Mouse (Mus musculus) forebrain, embryonic 11.5 days (tissue): ENCODE results near the gene Lgals9. TPM values are rescaled to one million over a fixed set of nuclear protein-coding genes. Genes with fewer than 3 reads are reported as not detected.

Source experiments
- ATAC-seq: fragments of 200-750 bp; cut with Nextera tagmentation; replicated peaks from 2 replicates; pipeline ENCODE4 v1.8.0; 2017; ENCODE audit warnings: moderate TSS enrichment; ENCODE audit not compliant: low FRiP score
- DNase-seq: peaks from one replicate; pipeline ENCODE4 v3.0.0-alpha.2; 2017; ENCODE audit warnings: low spot score
- H3K27ac ChIP-seq: fragments of 300-500 bp; sonication (generic); 2 replicates; pipeline ENCODE4 v1.5.1; 2014; ENCODE audit warnings: low read depth, low read length
- H3K27me3 ChIP-seq: fragments of 300-500 bp; sonication (generic); 2 replicates; pipeline ENCODE4 v1.6.1; 2014; ENCODE audit warnings: mild to moderate bottlenecking, low read length, mixed read lengths; ENCODE audit not compliant: control insufficient read depth, insufficient read depth
- H3K36me3 ChIP-seq: fragments of 300-500 bp; sonication (generic); 2 replicates; pipeline ENCODE4 v1.6.1; 2014; ENCODE audit warnings: mild to moderate bottlenecking, low read length, moderate library complexity, mixed read lengths; ENCODE audit not compliant: control insufficient read depth, insufficient read depth
- H3K4me1 ChIP-seq: fragments of 300-500 bp; sonication (generic); replicated peaks from 2 replicates; pipeline ENCODE4 v1.6.1; 2014; ENCODE audit warnings: low read length, mixed read lengths; ENCODE audit not compliant: control insufficient read depth, insufficient read depth
- H3K4me2 ChIP-seq: fragments of 300-500 bp; sonication (generic); 2 replicates; pipeline ENCODE4 v1.6.1; 2014; ENCODE audit warnings: low read depth, mild to moderate bottlenecking, low read length, moderate library complexity, mixed read lengths; ENCODE audit not compliant: severe bottlenecking
- H3K4me3 ChIP-seq: fragments of 300-500 bp; sonication (generic); 2 replicates; pipeline ENCODE4 v1.5.1; 2014; ENCODE audit warnings: low read depth, low read length
- H3K9ac ChIP-seq: fragments of 300-500 bp; sonication (generic); 2 replicates; pipeline ENCODE4 v1.6.1; 2014; ENCODE audit warnings: low read length
- H3K9me3 ChIP-seq: fragments of 300-500 bp; sonication (generic); 2 replicates; pipeline ENCODE4 v1.6.1; 2016; ENCODE audit warnings: low read length, mixed read lengths; ENCODE audit not compliant: control insufficient read depth
- WGBS: fragments of 180-500 bp; shearing (Covaris S2); extraction: QIAGEN DNeasy Blood & Tissue Kit; methylation state at CpG from one replicate; pipeline ENCODE4 v1.1.7; 2014; 5-methylcytosine and 5-hydroxymethylcytosine counted together
- polyA plus RNA-seq: library from polyadenylated mRNA; unstranded; fragments of >200 nt; fragmentation: Nextera tagmentation; extraction: Ambion mirVana; gene quantifications from 2 replicates; pipeline ENCODE4 v1.2.1, GENCODE M21; 2014

Lgals9 gene
- polyA plus RNA-seq, 1 experiment from 2014 or later: 3.7 TPM

DNA sequence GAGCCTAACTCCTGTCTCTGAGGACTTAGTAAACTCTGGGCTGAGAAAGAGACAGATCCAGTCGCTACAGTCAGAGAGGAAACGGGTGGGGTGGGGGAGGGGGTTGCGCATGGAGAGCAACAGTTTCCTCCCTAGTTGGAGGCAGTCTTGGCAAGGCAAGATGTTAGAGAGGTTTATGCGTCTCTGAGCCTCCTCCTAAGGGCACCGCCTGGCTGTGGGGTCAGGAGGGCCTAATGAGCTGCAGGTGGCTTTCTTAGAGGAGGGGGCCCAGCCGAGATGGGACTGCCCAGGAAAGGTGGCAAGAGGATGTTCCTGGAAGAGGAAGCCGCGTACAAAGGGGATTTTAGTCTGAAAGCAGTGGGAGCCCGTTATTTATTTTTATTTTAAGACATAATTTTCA, 60.6 kb downstream of the Lgals9 start:
- H3K36me3 ChIP-seq: no peaks in the 10 kb centered on the region
- DNase-seq: peak; percentile 57
- no peak overlapping the region for H3K27ac ChIP-seq
- peaks cover 2% of the 10 kb centered on the region for H3K4me1 ChIP-seq
- H3K27me3 ChIP-seq: peaks cover 34% of the 10 kb centered on the region
- ATAC-seq: no peak
- H3K9me3 ChIP-seq: no peaks in the 10 kb centered on the region
- H3K4me2 ChIP-seq: no peak overlapping the region
- 7% methylated on average over 9 of the region's 9 CpGs for WGBS
- no peak overlapping the region for H3K4me3 ChIP-seq
- H3K9ac ChIP-seq: no peak overlapping the region

DNA sequence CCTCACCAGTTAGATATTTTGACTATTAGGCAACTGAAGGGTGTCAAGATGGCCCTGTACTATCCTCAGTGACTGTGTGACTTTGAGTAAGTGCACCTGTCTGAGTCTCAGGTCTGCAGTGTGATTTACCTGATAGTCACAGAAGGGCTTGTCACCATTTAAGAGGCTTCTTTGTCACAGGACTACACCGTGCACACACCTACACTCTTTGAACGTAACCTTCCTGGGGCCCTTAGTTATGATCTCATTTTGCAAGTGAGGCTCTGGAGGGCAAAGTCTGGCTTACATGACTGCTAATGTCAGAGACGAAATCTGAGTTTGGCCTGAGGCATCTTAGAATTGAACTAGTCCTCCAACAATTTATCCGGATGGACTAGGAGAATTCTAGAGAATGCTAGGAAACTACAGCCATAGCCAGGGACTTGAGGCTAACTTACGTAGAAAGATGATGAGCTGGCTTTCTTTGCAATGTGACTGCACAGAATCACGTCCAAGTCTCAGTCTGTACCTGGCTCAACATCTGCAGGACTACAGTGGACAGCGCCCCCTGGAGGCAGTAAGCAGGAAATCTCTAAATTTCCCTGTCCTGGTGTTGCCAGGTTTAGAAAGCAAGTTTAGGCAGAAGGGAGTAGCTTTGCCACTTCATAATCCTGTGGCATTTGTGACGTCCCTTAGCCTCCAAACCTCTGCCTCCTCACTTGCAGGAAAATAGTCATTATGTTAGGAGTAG, 61.9 kb downstream of the Lgals9 start:
- no peak overlapping the region for H3K9ac ChIP-seq
- no peak overlapping the region for H3K4me3 ChIP-seq
- H3K9me3 ChIP-seq: no peaks in the 10 kb centered on the region
- DNase-seq: peak; percentile 63
- H3K4me2 ChIP-seq: no peak overlapping the region
- no peak overlapping the region for H3K27ac ChIP-seq
- ATAC-seq: no peak
- H3K27me3 ChIP-seq: peaks cover 34% of the 10 kb centered on the region
- WGBS: 40% methylated on average over 8 of the region's 8 CpGs
- H3K4me1 ChIP-seq: peaks cover 2% of the 10 kb centered on the region
- no peaks in the 10 kb centered on the region for H3K36me3 ChIP-seq

DNA sequence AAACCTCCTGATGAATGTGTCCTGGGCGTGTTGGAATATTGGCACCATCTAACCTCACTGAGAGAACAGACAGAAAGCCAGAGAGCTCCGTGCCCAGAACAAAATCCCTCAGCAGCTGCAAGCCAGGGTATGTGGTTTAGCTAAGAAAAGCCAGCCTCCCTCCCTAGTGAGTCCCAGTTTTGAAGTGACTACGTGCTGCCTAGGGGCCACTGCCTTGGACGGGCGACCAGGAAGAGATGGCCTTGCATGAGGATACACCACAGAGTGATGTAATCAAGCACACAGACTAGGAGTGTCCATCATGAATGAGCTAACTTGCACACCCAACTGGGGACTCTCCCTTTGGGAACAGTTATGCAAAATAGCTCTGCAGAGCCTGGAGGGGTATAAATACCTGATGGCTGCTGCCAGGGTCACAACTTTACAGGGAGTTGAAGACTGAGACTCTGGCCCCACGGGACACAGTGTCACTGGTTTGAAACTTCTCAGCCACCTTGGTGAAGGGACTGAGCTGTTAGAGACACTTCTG, 64.3 kb downstream of the Lgals9 start, which contains the start of gene Nos2:
Nos2 (plus strand) TSS at position 377 of the 529 bp plus-strand sequence.
- peaks cover 2% of the 10 kb centered on the region for H3K4me1 ChIP-seq
- no peaks in the 10 kb centered on the region for H3K9me3 ChIP-seq
- DNase-seq (no peak), ATAC-seq (no peak)
- WGBS: 68% methylated on average over 6 of the region's 6 CpGs
- no peak within 1 kb of the TSS for H3K27ac ChIP-seq
- H3K4me2 ChIP-seq: no peak within 1 kb of the TSS
- no peak within 1 kb of the TSS for H3K9ac ChIP-seq
- H3K36me3 ChIP-seq: no peaks in the 10 kb centered on the region
- no peak within 1 kb of the TSS for H3K4me3 ChIP-seq
- peaks cover 24% of the 10 kb centered on the region for H3K27me3 ChIP-seq

DNA sequence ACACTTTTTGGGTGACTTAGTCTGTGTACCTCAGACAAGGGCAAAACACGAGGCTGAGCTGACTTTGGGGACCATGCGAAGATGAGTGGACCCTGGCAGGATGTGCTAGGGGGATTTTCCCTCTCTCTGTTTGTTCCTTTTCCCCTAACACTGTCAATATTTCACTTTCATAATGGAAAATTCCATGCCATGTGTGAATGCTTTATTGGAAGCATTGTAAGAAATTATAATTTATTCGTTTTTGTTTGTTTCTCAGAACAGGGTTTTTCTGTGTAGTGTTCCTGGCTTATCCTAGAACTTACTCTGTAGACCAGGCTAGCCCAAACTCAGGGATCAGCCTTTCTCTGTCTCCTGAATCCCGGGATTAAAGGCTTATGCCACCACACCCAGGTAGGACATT, 65.0 kb downstream of the Lgals9 start:
- Histone ChIP-seq H3K36me3 (no peaks in the 10 kb centered on the region), H3K4me1 (no peaks in the 10 kb centered on the region; the same call in 1 of the 2 replicates), H3K4me2 (no peak overlapping the region), H3K27me3 (peaks cover 16% of the 10 kb centered on the region), H3K27ac (no peak overlapping the region), H3K9me3 (no peaks in the 10 kb centered on the region), H3K4me3 (no peak overlapping the region), H3K9ac (no peak overlapping the region)
- no peak for ATAC-seq
- 83% methylated on average over 4 of the region's 4 CpGs for WGBS
- DNase-seq: no peak

DNA sequence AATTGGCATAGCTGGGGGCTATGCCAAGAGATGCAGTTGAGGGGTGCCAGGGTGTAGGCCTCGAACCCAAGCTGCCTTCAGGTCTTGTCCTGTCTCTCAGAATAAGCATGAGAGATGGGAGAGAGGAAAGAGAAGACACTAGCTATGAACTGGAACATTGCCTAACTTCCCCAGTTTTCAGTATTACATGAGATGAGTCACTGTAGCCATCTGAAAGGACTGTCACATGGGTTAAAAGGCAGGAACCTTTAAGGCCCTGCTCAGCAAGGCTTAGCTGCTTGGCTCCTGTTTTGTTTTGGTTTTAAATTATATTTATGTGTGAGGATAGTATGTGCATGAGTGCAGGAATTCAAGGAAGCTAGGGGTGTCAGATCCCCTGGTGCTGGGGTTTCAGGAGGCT, 68.3 kb downstream of the Lgals9 start:
- H3K4me2 ChIP-seq: no peak overlapping the region
- DNase-seq: no peak
- H3K4me3 ChIP-seq: no peak overlapping the region
- no peak for ATAC-seq
- no peak overlapping the region for H3K27ac ChIP-seq
- 74% methylated on average over 1 of the region's 1 CpGs for WGBS
- no peaks in the 10 kb centered on the region for H3K36me3 ChIP-seq
- no peaks in the 10 kb centered on the region for H3K9me3 ChIP-seq
- H3K9ac ChIP-seq: no peak overlapping the region
- H3K4me1 ChIP-seq: no peaks in the 10 kb centered on the region
- H3K27me3 ChIP-seq: no peaks in the 10 kb centered on the region

DNA sequence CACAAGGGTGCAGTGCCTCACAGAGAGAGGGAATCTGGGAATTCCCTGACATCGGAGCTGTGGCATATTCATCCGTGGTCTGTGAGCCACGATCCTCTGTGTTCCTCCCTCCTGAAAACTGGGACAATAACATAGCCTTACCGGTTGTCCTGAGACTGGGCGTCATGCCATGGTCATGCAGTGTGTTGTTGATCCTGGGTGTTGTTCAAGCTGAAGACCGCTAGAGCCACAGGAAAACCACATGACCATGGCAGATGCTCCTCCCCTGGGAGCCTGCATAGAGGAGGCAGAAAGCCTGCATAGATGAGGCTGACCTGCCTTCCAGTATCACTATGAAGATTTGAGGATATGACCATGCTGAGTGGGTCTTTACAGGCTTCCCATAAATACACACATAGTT, 69.3 kb downstream of the Lgals9 start:
- no peaks in the 10 kb centered on the region for H3K4me1 ChIP-seq
- no peak overlapping the region for H3K9ac ChIP-seq
- ATAC-seq (no peak), DNase-seq (no peak)
- H3K36me3 ChIP-seq: no peaks in the 10 kb centered on the region
- H3K27ac ChIP-seq: no peak overlapping the region
- no peak overlapping the region for H3K4me3 ChIP-seq
- no peaks in the 10 kb centered on the region for H3K27me3 ChIP-seq
- H3K4me2 ChIP-seq: no peak overlapping the region
- H3K9me3 ChIP-seq: no peaks in the 10 kb centered on the region
- 87% methylated on average over 6 of the region's 6 CpGs for WGBS

Other genes with a start within 250 kb of the Lgals9 start
- gene Ccnq, start 233.2 kb downstream of the Lgals9 start, polyA plus RNA-seq: 35.9 and 43.4 TPM in 2 replicates
- 18.6 and 23.4 TPM in 2 replicates for gene Lyrm9, start 158.4 kb downstream of the Lgals9 start, polyA plus RNA-seq
- 0.75 and 0.88 TPM in 2 replicates for gene Nos2, start 64.2 kb downstream of the Lgals9 start, polyA plus RNA-seq
- gene Ksr1, start 161.5 kb upstream of the Lgals9 start, polyA plus RNA-seq: 5.2 and 7.2 TPM in 2 replicates